Mouse (Mus musculus) effector memory CD4-positive, alpha-beta T cell, adult 7 months (primary cell): Measurements from ENCODE around the gene Sox21. TPM values are rescaled to one million over a fixed set of nuclear protein-coding genes. Genes with fewer than 3 reads are reported as not detected.

Source experiments
- polyA plus RNA-seq: library from polyadenylated mRNA; unstranded; fragments of 100-300 nt; shearing (Covaris generic); gene quantifications from one replicate; pipeline ENCODE4 v1.2.1, GENCODE M21; 2017

The Sox21 gene
- polyA plus RNA-seq: 0.20 TPM

DNA sequence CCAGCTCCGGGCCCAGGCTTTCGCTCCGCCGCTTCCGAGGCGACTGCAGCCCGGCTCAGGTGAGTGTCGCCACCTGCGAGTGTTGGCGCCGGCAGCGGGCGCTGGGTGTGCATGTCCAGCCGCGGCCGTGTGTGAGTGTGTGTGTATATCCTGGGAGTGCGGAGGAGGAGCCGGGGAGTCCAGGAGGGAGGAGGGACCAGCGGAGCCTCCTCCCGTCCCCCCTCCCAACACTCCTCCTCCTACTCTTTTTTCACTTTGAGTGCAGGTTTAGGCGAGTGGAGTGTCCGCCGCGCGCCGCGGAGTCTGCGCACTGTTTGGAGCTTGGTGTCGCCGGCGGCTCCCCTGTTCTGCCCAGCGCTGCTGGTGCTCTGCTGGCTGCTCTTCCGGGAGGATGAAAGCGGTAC is at the start of gene Sox21:
Gene Sox21 (minus strand): TSS at position 145 of the 404 bp plus-strand sequence.

DNA sequence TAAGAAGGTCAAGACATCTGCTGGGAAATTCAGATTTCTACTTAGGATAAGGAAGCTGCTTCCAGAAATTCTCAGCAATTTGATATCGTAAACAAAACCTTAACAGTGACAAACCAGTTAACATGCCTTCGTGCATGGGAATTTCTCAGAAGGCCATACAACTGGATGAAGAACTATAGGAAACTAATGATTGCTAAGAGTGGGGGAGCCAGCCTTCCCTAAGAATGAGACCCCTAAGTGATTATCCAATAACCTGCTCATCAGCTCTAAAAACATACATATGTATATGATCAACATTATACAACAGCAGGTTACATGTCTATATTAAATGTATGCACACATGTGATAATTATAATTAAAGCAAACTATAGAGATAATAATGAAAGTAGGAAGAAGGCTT is 29.8 kb upstream of the Sox21 start, which contains the start of gene Gm9376:
Gene Gm9376 (plus strand): TSS at position 301 of the 400 bp plus-strand sequence.

Other genes starting within 250 kb of the Sox21 start
- gene Dct, start 184.8 kb downstream of the Sox21 start, polyA plus RNA-seq: 0.56 TPM
- gene Tgds, start 104.3 kb downstream of the Sox21 start, polyA plus RNA-seq: 13.2 TPM
- gene Gpr180, start 99.9 kb downstream of the Sox21 start, polyA plus RNA-seq: 24.7 TPM
- gene Gm9376, start 29.9 kb upstream of the Sox21 start, polyA plus RNA-seq: not detected